Mouse (Mus musculus): ENCODE results near the gene Scube2. TPM values are rescaled to one million over a fixed set of nuclear protein-coding genes. Genes with fewer than 3 reads are reported as not detected.

Scube2 gene
- polyA plus RNA-seq, 1 experiment from 2014 or later, result 2.3 TPM

- H3K27ac ChIP-seq (replicated peaks; ENCODE audit: low read depth, low read length), result no peak overlapping the region
- H3K36me3 ChIP-seq (ENCODE audit: control insufficient read depth, insufficient read depth, low read length), result no peaks in the 10 kb centered on the region
- no peak overlapping the region for H3K4me2 ChIP-seq (ENCODE audit: low read length)
- H3K9me3 ChIP-seq (ENCODE audit: control insufficient read depth, low read length), result no peaks in the 10 kb centered on the region
- H3K4me1 ChIP-seq (ENCODE audit: control insufficient read depth, insufficient read depth, low read length), result no peaks in the 10 kb centered on the region
- no peaks in the 10 kb centered on the region for H3K27me3 ChIP-seq (ENCODE audit: control insufficient read depth, insufficient read depth, low read length)
- DNase-seq (no peak), ATAC-seq (ENCODE audit: low FRiP score, low TSS enrichment) (no peak)
- 85% methylated on average over 1 of the region's 1 CpGs for WGBS
- no peak overlapping the region for H3K9ac ChIP-seq (replicated peaks; ENCODE audit: low read length)
- H3K4me3 ChIP-seq (replicated peaks; ENCODE audit: low read depth, low read length), result no peak overlapping the region
Measured at GRCm38 (mm10) chr7:109803516-109803915, 62.0 kb downstream of the Scube2 start.

- Histone ChIP-seq H3K4me1 (ENCODE audit: control insufficient read depth, insufficient read depth, low read length) (no peaks in the 10 kb centered on the region), H3K27me3 (ENCODE audit: control insufficient read depth, insufficient read depth, low read length) (no peaks in the 10 kb centered on the region), H3K9me3 (ENCODE audit: control insufficient read depth, low read length) (no peaks in the 10 kb centered on the region), H3K4me2 (ENCODE audit: low read length) (no peak overlapping the region), H3K27ac (replicated peaks; ENCODE audit: low read depth, low read length) (no peak overlapping the region), H3K4me3 (replicated peaks; ENCODE audit: low read depth, low read length) (no peak overlapping the region), H3K9ac (replicated peaks; ENCODE audit: low read length) (no peak overlapping the region), H3K36me3 (ENCODE audit: control insufficient read depth, insufficient read depth, low read length) (no peaks in the 10 kb centered on the region)
- DNase-seq (no peak), ATAC-seq (ENCODE audit: low FRiP score, low TSS enrichment) (no peak)
- 94% methylated on average over 4 of the region's 4 CpGs for WGBS
Measured at GRCm38 (mm10) chr7:109800626-109801025, 64.9 kb downstream of the Scube2 start.

GRCm38 (mm10) chr7:109799168-109799567, 66.3 kb downstream of the Scube2 start:
- Histone ChIP-seq H3K27ac (replicated peaks; ENCODE audit: low read depth, low read length) (no peak overlapping the region), H3K9me3 (ENCODE audit: control insufficient read depth, low read length) (no peaks in the 10 kb centered on the region), H3K4me3 (replicated peaks; ENCODE audit: low read depth, low read length) (no peak overlapping the region), H3K4me1 (ENCODE audit: control insufficient read depth, insufficient read depth, low read length) (no peaks in the 10 kb centered on the region), H3K4me2 (ENCODE audit: low read length) (no peak overlapping the region), H3K9ac (replicated peaks; ENCODE audit: low read length) (no peak overlapping the region), H3K27me3 (ENCODE audit: control insufficient read depth, insufficient read depth, low read length) (no peaks in the 10 kb centered on the region), H3K36me3 (ENCODE audit: control insufficient read depth, insufficient read depth, low read length) (no peaks in the 10 kb centered on the region)
- ATAC-seq (ENCODE audit: low FRiP score, low TSS enrichment) (no peak), DNase-seq (peak; percentile 21)
- WGBS, result 85% methylated on average over 11 of the region's 11 CpGs

- H3K27ac ChIP-seq (replicated peaks; ENCODE audit: low read depth, low read length), result no peak overlapping the region
- no peaks in the 10 kb centered on the region for H3K4me1 ChIP-seq (ENCODE audit: control insufficient read depth, insufficient read depth, low read length)
- H3K9ac ChIP-seq (replicated peaks; ENCODE audit: low read length), result no peak overlapping the region
- H3K27me3 ChIP-seq (ENCODE audit: control insufficient read depth, insufficient read depth, low read length), result no peaks in the 10 kb centered on the region
- no peak overlapping the region for H3K4me2 ChIP-seq (ENCODE audit: low read length)
- no peak overlapping the region for H3K4me3 ChIP-seq (replicated peaks; ENCODE audit: low read depth, low read length)
- no peaks in the 10 kb centered on the region for H3K36me3 ChIP-seq (ENCODE audit: control insufficient read depth, insufficient read depth, low read length)
- 84% methylated on average over 5 of the region's 5 CpGs for WGBS
- no peaks in the 10 kb centered on the region for H3K9me3 ChIP-seq (ENCODE audit: control insufficient read depth, low read length)
- ATAC-seq (ENCODE audit: low FRiP score, low TSS enrichment), result no peak
- DNase-seq, result no peak
Measured at GRCm38 (mm10) chr7:109795564-109795963, 69.9 kb downstream of the Scube2 start.

GRCm38 (mm10) chr7:109794556-109794955, 70.9 kb downstream of the Scube2 start:
- Histone ChIP-seq H3K4me3 (replicated peaks; ENCODE audit: low read depth, low read length) (no peak overlapping the region), H3K4me1 (ENCODE audit: control insufficient read depth, insufficient read depth, low read length) (no peaks in the 10 kb centered on the region), H3K9me3 (ENCODE audit: control insufficient read depth, low read length) (no peaks in the 10 kb centered on the region), H3K4me2 (ENCODE audit: low read length) (no peak overlapping the region), H3K9ac (replicated peaks; ENCODE audit: low read length) (no peak overlapping the region), H3K36me3 (ENCODE audit: control insufficient read depth, insufficient read depth, low read length) (no peaks in the 10 kb centered on the region), H3K27ac (replicated peaks; ENCODE audit: low read depth, low read length) (no peak overlapping the region), H3K27me3 (ENCODE audit: control insufficient read depth, insufficient read depth, low read length) (no peaks in the 10 kb centered on the region)
- no peak for DNase-seq
- 72% methylated on average over 2 of the region's 2 CpGs for WGBS
- no peak for ATAC-seq (ENCODE audit: low FRiP score, low TSS enrichment)

- 80% methylated on average over 2 of the region's 2 CpGs for WGBS
- H3K36me3 ChIP-seq (ENCODE audit: control insufficient read depth, insufficient read depth, low read length), result no peaks in the 10 kb centered on the region
- no peak overlapping the region for H3K4me3 ChIP-seq (replicated peaks; ENCODE audit: low read depth, low read length)
- DNase-seq (peak; percentile 83), ATAC-seq (ENCODE audit: low FRiP score, low TSS enrichment) (no peak)
- H3K9ac ChIP-seq (replicated peaks; ENCODE audit: low read length), result no peak overlapping the region
- H3K27ac ChIP-seq (replicated peaks; ENCODE audit: low read depth, low read length), result no peak overlapping the region
- no peaks in the 10 kb centered on the region for H3K27me3 ChIP-seq (ENCODE audit: control insufficient read depth, insufficient read depth, low read length)
- no peak overlapping the region for H3K4me2 ChIP-seq (ENCODE audit: low read length)
- no peaks in the 10 kb centered on the region for H3K9me3 ChIP-seq (ENCODE audit: control insufficient read depth, low read length)
- no peaks in the 10 kb centered on the region for H3K4me1 ChIP-seq (ENCODE audit: control insufficient read depth, insufficient read depth, low read length)
Measured at GRCm38 (mm10) chr7:109792759-109793158, 72.7 kb downstream of the Scube2 start.

- H3K27me3 ChIP-seq (ENCODE audit: control insufficient read depth, insufficient read depth, low read length), result no peaks in the 10 kb centered on the region
- H3K4me2 ChIP-seq (ENCODE audit: low read length), result no peak overlapping the region
- H3K9ac ChIP-seq (replicated peaks; ENCODE audit: low read length), result no peak overlapping the region
- no peak overlapping the region for H3K4me3 ChIP-seq (replicated peaks; ENCODE audit: low read depth, low read length)
- DNase-seq, result no peak
- 81% methylated on average over 3 of the region's 3 CpGs for WGBS
- ATAC-seq (ENCODE audit: low FRiP score, low TSS enrichment), result no peak
- H3K36me3 ChIP-seq (ENCODE audit: control insufficient read depth, insufficient read depth, low read length), result no peaks in the 10 kb centered on the region
- H3K4me1 ChIP-seq (ENCODE audit: control insufficient read depth, insufficient read depth, low read length), result no peaks in the 10 kb centered on the region
- H3K27ac ChIP-seq (replicated peaks; ENCODE audit: low read depth, low read length), result no peak overlapping the region
- no peaks in the 10 kb centered on the region for H3K9me3 ChIP-seq (ENCODE audit: control insufficient read depth, low read length)
Measured at GRCm38 (mm10) chr7:109790818-109791217, 74.7 kb downstream of the Scube2 start.

- 89% methylated on average over 2 of the region's 2 CpGs for WGBS
- H3K9ac ChIP-seq (replicated peaks; ENCODE audit: low read length), result no peak overlapping the region
Measured at GRCm38 (mm10) chr7:109787860-109788259, 77.6 kb downstream of the Scube2 start.

GRCm38 (mm10) chr7:109783281-109783680, 82.2 kb downstream of the Scube2 start:
- Histone ChIP-seq H3K27ac (replicated peaks; ENCODE audit: low read depth, low read length) (no peak overlapping the region), H3K4me2 (ENCODE audit: low read length) (no peak overlapping the region), H3K36me3 (ENCODE audit: control insufficient read depth, insufficient read depth, low read length) (no peaks in the 10 kb centered on the region), H3K4me1 (ENCODE audit: control insufficient read depth, insufficient read depth, low read length) (0 out of 2 replicates have a peak, but pooled peaks cover 3% of the 10 kb centered on the region), H3K4me3 (replicated peaks; ENCODE audit: low read depth, low read length) (no peak overlapping the region), H3K9ac (replicated peaks; ENCODE audit: low read length) (no peak overlapping the region), H3K27me3 (ENCODE audit: control insufficient read depth, insufficient read depth, low read length) (peaks cover 27% of the 10 kb centered on the region; the same call in 1 of the 2 replicates), H3K9me3 (ENCODE audit: control insufficient read depth, low read length) (no peaks in the 10 kb centered on the region)
- ATAC-seq (ENCODE audit: low FRiP score, low TSS enrichment), result no peak
- DNase-seq, result peak; percentile 28
- 66% methylated on average over 7 of the region's 7 CpGs for WGBS

More at GRCm38 (mm10) chr7:109787860-109788259, 77.6 kb downstream of the Scube2 start:
- DNase-seq, result no peak
- no peaks in the 10 kb centered on the region for H3K4me1 ChIP-seq (ENCODE audit: control insufficient read depth, insufficient read depth, low read length)
- H3K9me3 ChIP-seq (ENCODE audit: control insufficient read depth, low read length), result no peaks in the 10 kb centered on the region
- H3K27me3 ChIP-seq (ENCODE audit: control insufficient read depth, insufficient read depth, low read length), result peaks cover 5% of the 10 kb centered on the region; the same call in 1 of the 2 replicates
- H3K4me3 ChIP-seq (replicated peaks; ENCODE audit: low read depth, low read length), result no peak overlapping the region
- H3K27ac ChIP-seq (replicated peaks; ENCODE audit: low read depth, low read length), result no peak overlapping the region
- ATAC-seq (ENCODE audit: low FRiP score, low TSS enrichment), result no peak
- no peaks in the 10 kb centered on the region for H3K36me3 ChIP-seq (ENCODE audit: control insufficient read depth, insufficient read depth, low read length)
- H3K4me2 ChIP-seq (ENCODE audit: low read length), result no peak overlapping the region
